Mouse (Mus musculus): ENCODE results near the gene Gm10135. TPM values are rescaled to one million over a fixed set of nuclear protein-coding genes. Genes with fewer than 3 reads are reported as not detected.

Gene Gm10135
- polyA plus RNA-seq (2015; fragmentation: Nextera tagmentation; extraction: Ambion mirVana): not detected in 2 replicates

DNA sequence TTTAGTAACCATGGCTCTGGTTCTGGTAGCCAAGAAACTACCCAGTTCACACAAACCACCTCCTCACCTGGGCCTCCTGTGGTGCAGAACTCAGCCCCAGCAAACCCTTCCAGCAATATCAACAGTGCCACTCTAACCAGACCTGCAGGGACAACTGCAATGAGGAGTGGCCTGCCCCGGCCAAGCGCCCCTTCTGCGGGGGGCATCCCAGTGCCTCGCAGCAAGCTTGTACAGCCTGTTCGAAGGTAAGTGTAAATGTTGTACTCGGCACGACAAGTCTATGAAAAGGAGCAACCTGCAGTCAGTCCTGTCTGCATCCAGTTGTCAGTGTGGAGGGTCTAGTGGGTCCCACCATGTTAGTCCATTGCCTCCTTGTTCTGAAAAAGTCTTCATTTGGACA, at the start of gene Gm10135:
Gm10135 (minus strand) TSS at position 101 of the 400 bp plus-strand sequence.

DNA sequence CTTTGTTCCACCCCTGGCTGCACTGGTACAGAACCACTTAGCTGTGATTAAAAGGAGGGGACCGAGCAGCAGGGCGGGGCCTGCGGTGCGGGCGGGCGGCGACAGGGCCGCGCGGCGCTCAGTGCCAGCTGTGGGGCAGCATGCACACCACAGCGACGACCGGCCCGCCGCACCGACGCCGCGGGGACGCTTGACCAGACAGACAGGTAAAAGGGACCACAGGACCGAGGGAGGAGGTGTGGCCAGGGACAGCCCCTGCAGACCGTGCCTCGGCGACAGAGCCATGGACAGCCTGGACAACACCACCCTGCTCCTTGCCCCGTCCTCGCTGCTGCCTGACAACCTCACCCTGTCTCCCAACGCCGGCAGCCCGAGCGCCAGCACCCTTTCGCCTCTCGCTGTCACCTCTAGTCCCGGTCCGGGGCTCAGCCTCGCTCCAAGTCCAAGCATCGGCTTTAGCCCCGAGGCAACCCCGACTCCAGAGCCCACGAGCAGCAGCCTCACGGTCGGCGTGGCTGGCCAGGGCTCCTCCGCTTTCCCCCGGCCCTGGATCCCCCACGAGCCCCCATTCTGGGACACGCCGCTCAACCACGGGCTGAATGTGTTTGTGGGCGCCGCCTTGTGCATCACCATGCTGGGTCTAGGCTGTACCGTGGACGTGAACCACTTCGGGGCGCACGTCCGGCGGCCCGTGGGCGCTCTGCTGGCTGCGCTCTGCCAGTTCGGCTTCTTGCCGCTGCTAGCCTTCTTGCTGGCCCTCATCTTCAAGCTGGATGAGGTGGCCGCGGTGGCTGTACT, 32.5 kb upstream of the Gm10135 start, which contains the start of gene Slc10a4:
Slc10a4 (plus strand) TSS at position 100 of the 798 bp plus-strand sequence.

Other genes with a start within 250 kb of the Gm10135 start
- 0.19 TPM in 1 of 2 replicates, not detected in the other for gene Txk, start 221.9 kb downstream of the Gm10135 start, polyA plus RNA-seq (2015; fragmentation: Nextera tagmentation; extraction: Ambion mirVana)
- gene Tec, start 106.2 kb downstream of the Gm10135 start, polyA plus RNA-seq (2015; fragmentation: Nextera tagmentation; extraction: Ambion mirVana): 7.6 and 8.1 TPM in 2 replicates
- gene Slain2, start 60.4 kb downstream of the Gm10135 start, polyA plus RNA-seq (2015; fragmentation: Nextera tagmentation; extraction: Ambion mirVana): 12.3 and 15.1 TPM in 2 replicates
- 39.7 and 40.6 TPM in 2 replicates for gene Slc10a4, start 32.2 kb upstream of the Gm10135 start, polyA plus RNA-seq (2015; fragmentation: Nextera tagmentation; extraction: Ambion mirVana)

Measured in neural tube, postnatal 0 days (tissue).